Mouse (Mus musculus): ENCODE results near the gene Zfp113. TPM values are rescaled to one million over a fixed set of nuclear protein-coding genes. Genes with fewer than 3 reads are reported as not detected.

Zfp113 gene
- total and polyA plus RNA-seq, 3 experiments = 4.4 to 7.0 (median 5.8) TPM

- H3K4me3 ChIP-seq (replicated peaks in 1 of 3; ENCODE audit: low read depth in 2 of 3, low read length in 2 of 3, poor library complexity in 1 of 3) = peak overlapping the region in 2 of 3 experiments; percentile 54 to 90
- peak overlapping the region; percentile 48; the same call in 1 of the 2 replicates for H3K4me2 ChIP-seq (ENCODE audit: insufficient read depth, low read depth, poor library complexity, severe bottlenecking)
- DNase-seq (ENCODE audit: extremely low read depth) = no peak
- H3K36me3 ChIP-seq (replicated peaks in 1 of 2; ENCODE audit: control insufficient read depth in 1 of 2, insufficient read depth in 1 of 2, low read length in 1 of 2) = peaks cover 29 to 32% of the 10 kb centered on the region in 2 experiments
- peaks cover 0 to 22% of the 10 kb centered on the region in 2 experiments; a peak in 2 of 4 replicates for H3K4me1 ChIP-seq (ENCODE audit: control insufficient read depth in 1 of 2, insufficient read depth in 2 of 2)
- dilution Hi-C loops (cut with MboI; ENCODE audit: extremely low pct_ligation_motif_present, extremely low pct_unique_long_range_greater_than_20kb, low sequenced_read_pairs) = no loop called here
- peak overlapping the region; percentile 62; the same call in 1 of the 2 replicates for H3K9ac ChIP-seq (ENCODE audit: insufficient read depth, low read depth)
- TF ChIP-seq CHD2 (IDR thresholded peaks at IDR 0.05; ENCODE audit: low read length) (peak; percentile 48), MEF2A (IDR thresholded peaks at IDR 0.05; ENCODE audit: borderline replicate concordance, low read depth, low read length) (no peak)
- in situ Hi-C loops (cut with MboI; ENCODE audit: low pct_ligation_motif_present, low pct_unique_long_range_greater_than_20kb, low sequenced_read_pairs) = loop anchor here (5.0 kb wide), 1 partner anchor 53 kb away; no protein-coding TSS in a partner anchor
- H3K27me3 ChIP-seq (replicated peaks) = no peaks in the 10 kb centered on the region
- peaks cover 8% of the 10 kb centered on the region; the same call in 1 of the 2 replicates for H3K79me2 ChIP-seq (replicated peaks; ENCODE audit: control insufficient read depth, extremely low read depth, insufficient read depth, poor library complexity, severe bottlenecking)
- no peaks in the 10 kb centered on the region for H3K9me3 ChIP-seq (replicated peaks; ENCODE audit: low read length)
- no peak overlapping the region for H3K27ac ChIP-seq (ENCODE audit: insufficient read depth, low read depth)
These were observed 4.7 kb upstream of the Zfp113 start for GRCm38 (mm10) chr5:138160224-138160762.

DNA sequence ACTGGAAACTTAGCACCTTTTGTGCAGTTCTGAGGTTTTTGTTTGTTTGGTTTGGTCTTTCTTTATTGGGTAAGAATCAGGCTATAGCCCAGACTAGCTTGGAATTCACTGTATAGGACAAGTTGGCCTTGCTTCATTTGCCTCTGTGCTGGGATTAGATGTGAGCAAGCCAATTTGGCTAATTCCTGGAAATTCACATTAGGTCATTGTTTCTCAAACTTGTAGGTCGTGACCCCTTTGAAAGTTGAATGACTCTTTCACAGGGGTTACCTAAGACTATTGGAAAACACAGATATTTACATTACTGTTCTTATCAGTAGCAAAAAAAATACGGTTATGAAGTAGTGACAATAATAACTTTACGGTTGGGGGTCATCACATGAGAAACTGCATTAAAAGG, 1.2 kb downstream of the Zfp113 start:
- in situ Hi-C loops (cut with MboI; ENCODE audit: low pct_ligation_motif_present, low pct_unique_long_range_greater_than_20kb, low sequenced_read_pairs) (no loop called here), dilution Hi-C loops (cut with MboI; ENCODE audit: extremely low pct_ligation_motif_present, extremely low pct_unique_long_range_greater_than_20kb, low sequenced_read_pairs) (no loop called here)
- Histone ChIP-seq H3K4me1 (ENCODE audit: control insufficient read depth in 1 of 2, insufficient read depth in 2 of 2) (peaks cover 0 to 13% of the 10 kb centered on the region in 2 experiments; a peak in 2 of 4 replicates), H3K9me3 (replicated peaks; ENCODE audit: low read length) (no peaks in the 10 kb centered on the region), H3K27me3 (replicated peaks) (no peaks in the 10 kb centered on the region), H3K4me3 (replicated peaks in 1 of 3; ENCODE audit: low read depth in 2 of 3, low read length in 2 of 3, poor library complexity in 1 of 3) (peak overlapping the region; percentile 88 to 90 (median 89)), H3K9ac (ENCODE audit: insufficient read depth, low read depth) (peak overlapping the region; percentile 94), H3K27ac (ENCODE audit: insufficient read depth, low read depth) (no peak overlapping the region), H3K36me3 (replicated peaks in 1 of 2; ENCODE audit: control insufficient read depth in 1 of 2, insufficient read depth in 1 of 2, low read length in 1 of 2) (peaks cover 16 to 30% of the 10 kb centered on the region in 2 experiments), H3K79me2 (replicated peaks; ENCODE audit: control insufficient read depth, extremely low read depth, insufficient read depth, poor library complexity, severe bottlenecking) (peaks cover 12% of the 10 kb centered on the region), H3K4me2 (ENCODE audit: insufficient read depth, low read depth, poor library complexity, severe bottlenecking) (peak overlapping the region; percentile 100)
- TF ChIP-seq CHD2 (IDR thresholded peaks at IDR 0.05; ENCODE audit: low read length) (no peak), USF1 (IDR thresholded peaks at IDR 0.05; ENCODE audit: low read depth, low read length) (no peak), USF2 (conservative IDR thresholded peaks at IDR 0.05; ENCODE audit: low read depth, low read length) (no peak), GABPA (IDR thresholded peaks at IDR 0.05; ENCODE audit: insufficient replicate concordance, low read depth, low read length) (no peak), JUND (conservative IDR thresholded peaks at IDR 0.05; ENCODE audit: low read depth, low read length) (no peak), RAD21 (IDR thresholded peaks at IDR 0.05; ENCODE audit: low read depth, low read length) (no peak), RCOR1 (conservative IDR thresholded peaks at IDR 0.05; ENCODE audit: low read depth, low read length) (no peak)
- DNase-seq (ENCODE audit: extremely low read depth) = no peak

DNA sequence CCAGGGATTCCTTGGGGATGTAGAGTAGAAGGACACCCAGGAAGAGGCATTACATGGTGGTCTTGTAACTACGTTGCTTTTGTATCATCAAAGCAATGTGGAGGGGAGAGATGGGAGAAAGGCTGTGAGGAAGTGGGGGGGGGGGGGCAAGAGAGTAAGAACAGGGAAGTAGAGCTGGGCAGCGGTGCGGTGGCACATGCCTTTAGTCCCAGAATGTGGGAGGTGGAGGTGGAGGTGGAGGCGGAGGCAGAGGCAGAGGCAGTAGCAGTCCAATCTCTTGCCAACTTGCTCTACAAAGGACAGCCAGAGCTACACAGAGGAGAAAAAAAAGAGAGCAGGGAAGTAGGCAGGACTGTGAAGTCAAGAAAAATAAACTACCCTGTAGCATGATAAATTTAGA, 17.0 kb downstream of the Zfp113 start:
- in situ Hi-C loops (cut with MboI; ENCODE audit: low pct_ligation_motif_present, low pct_unique_long_range_greater_than_20kb, low sequenced_read_pairs) = no loop called here
- Histone ChIP-seq H3K27me3 (replicated peaks) (no peaks in the 10 kb centered on the region), H3K9me3 (replicated peaks; ENCODE audit: low read length) (no peaks in the 10 kb centered on the region), H3K36me3 (replicated peaks in 1 of 2; ENCODE audit: control insufficient read depth in 1 of 2, insufficient read depth in 1 of 2, low read length in 1 of 2) (peaks cover 8 to 36% of the 10 kb centered on the region in 2 experiments), H3K4me3 (replicated peaks in 1 of 3; ENCODE audit: low read depth in 2 of 3, low read length in 2 of 3, poor library complexity in 1 of 3) (no peak overlapping the region), H3K27ac (ENCODE audit: insufficient read depth, low read depth) (no peak overlapping the region), H3K79me2 (replicated peaks; ENCODE audit: control insufficient read depth, extremely low read depth, insufficient read depth, poor library complexity, severe bottlenecking) (no peaks in the 10 kb centered on the region), H3K9ac (ENCODE audit: insufficient read depth, low read depth) (no peak overlapping the region), H3K4me1 (ENCODE audit: control insufficient read depth in 1 of 2, insufficient read depth in 2 of 2) (no peaks in the 10 kb centered on the region; a peak in 2 of 4 replicates), H3K4me2 (ENCODE audit: insufficient read depth, low read depth, poor library complexity, severe bottlenecking) (no peak overlapping the region)
- DNase-seq (ENCODE audit: extremely low read depth) = no peak
- no peak for TF ChIP-seq ELF1 (IDR thresholded peaks at IDR 0.05; ENCODE audit: low read depth, low read length)
- no peak for TF ChIP-seq CTCF (conservative IDR thresholded peaks at IDR 0.05 in 1 of 2, IDR thresholded peaks at IDR 0.05 in 1 of 2; ENCODE audit: low read depth in 2 of 2, low read length in 2 of 2)
- no peak for TF ChIP-seq SMC3 (IDR thresholded peaks at IDR 0.05; ENCODE audit: low read depth, low read length)
- no peak for TF ChIP-seq HCFC1 (IDR thresholded peaks at IDR 0.05; ENCODE audit: low read depth, low read length)
- no peak for TF ChIP-seq PAX5 (IDR thresholded peaks at IDR 0.05; ENCODE audit: low read length)
- no peak for TF ChIP-seq ETS1 (conservative IDR thresholded peaks at IDR 0.05; ENCODE audit: low read depth, low read length)
- no peak for TF ChIP-seq MAX (IDR thresholded peaks at IDR 0.05; ENCODE audit: low read length)
- no peak for TF ChIP-seq EP300 (IDR thresholded peaks at IDR 0.05; ENCODE audit: low read length)
- no peak for TF ChIP-seq RAD21 (IDR thresholded peaks at IDR 0.05; ENCODE audit: low read depth, low read length)
- no peak for TF ChIP-seq KAT2A (IDR thresholded peaks at IDR 0.05; ENCODE audit: insufficient replicate concordance, low read length)
- dilution Hi-C loops (cut with MboI; ENCODE audit: extremely low pct_ligation_motif_present, extremely low pct_unique_long_range_greater_than_20kb, low sequenced_read_pairs) = no loop called here
